Mouse (Mus musculus): ENCODE measurements around the gene Fam83c.

DNA sequence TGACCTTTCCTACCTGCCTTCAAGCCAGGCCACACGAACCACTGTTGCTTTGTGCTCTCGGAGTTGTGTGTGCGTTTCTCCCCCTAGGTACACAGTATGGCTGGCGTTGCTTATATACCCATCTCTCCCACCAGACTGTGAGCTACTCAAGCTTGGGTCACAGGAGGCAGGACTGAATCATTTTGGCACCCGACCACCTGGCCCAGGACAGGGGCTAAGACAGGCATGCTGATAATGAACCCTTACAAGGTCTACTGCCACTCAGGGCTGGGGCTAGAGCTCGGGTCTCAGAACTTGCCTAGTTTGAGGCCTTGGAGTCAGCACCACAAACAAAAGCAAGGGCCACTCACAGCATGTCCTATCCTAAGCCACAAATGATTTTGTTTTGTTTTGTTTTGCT lies 26.9 kb upstream of the Fam83c start:
- no peak for TF ChIP-seq CTCF (IDR thresholded peaks at IDR 0.05; ENCODE audit: low read depth)
- no peak for TF ChIP-seq EP300 (IDR thresholded peaks at IDR 0.05; ENCODE audit: low read depth)
